Mouse (Mus musculus) erythroblast, adult 5-6 weeks (primary cell): Measurements from ENCODE around the gene Gm20388. TPM values are rescaled to one million over a fixed set of nuclear protein-coding genes. Genes with fewer than 3 reads are reported as not detected.
A peak's percentile ranks its signal among the peaks of the same experiment; 100 is the strongest.

ENCODE experiments used
- ATAC-seq: replicated peaks from 2 replicates; pipeline ENCODE4 v1.8.0; 2016; ENCODE audit warnings: moderate number of reproducible peaks, mild to moderate bottlenecking, moderate TSS enrichment, inconsistent platforms; ENCODE audit not compliant: poor library complexity, low FRiP score, severe bottlenecking
- total RNA-seq, 2 experiments: library from RNA; stranded (forward) in 1 of 2; stranded (reverse) in 1 of 2; fragments of 150-400 nt in 1 of 2; fragments of 200-764, 138-1000 nt in 1 of 2; gene quantifications; 2 replicates each; pipeline versions ENCODE4 v1.2.3 to v1.2.4; 2015 to 2017; ENCODE audit warnings: low replicate concordance in 2 of 2

Gene Gm20388
- total RNA-seq, 2 experiments from 2014 or later: 2.9 to 7.8 TPM

DNA sequence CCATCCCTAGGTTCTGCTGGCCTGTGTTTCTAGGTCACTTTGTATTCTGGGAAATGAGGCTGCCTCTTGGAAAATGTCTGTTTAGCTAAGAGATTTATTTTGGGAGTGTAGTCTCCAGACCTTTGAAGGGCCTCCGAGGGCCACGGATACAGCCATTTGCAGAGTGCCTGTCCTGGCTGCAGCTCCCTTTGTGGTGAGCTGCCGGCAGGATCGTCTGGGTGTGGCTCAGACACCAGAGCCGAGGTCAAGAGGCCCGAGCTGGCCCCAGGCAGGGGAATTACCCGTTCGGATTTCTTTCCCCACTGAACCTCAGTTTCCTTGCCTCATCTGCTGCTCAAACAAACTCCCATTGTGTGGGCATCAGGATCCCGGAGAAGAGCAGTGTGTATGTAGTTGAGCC, 125.5 kb downstream of the Gm20388 start:
- ATAC-seq: no peak

DNA sequence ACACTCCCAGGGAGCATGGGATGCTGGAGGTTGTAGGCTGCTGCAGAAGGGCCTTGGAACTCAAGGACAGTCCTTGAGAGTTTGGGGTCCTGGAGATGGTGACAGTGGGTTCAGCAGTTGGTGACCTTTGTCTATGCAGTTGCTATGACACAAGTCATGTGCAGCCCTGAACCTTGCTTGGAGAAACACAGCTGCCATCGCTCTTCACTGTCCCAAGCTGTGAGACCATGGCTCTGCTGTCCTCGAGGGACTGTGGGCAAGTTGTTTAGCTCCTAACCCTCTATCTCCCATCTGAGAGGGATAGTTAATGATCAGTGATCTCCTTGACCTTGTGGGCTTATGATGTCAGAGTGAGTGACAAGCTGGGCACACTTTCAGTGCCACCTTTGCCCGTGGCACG, 125.9 kb downstream of the Gm20388 start:
- ATAC-seq: no peak

DNA sequence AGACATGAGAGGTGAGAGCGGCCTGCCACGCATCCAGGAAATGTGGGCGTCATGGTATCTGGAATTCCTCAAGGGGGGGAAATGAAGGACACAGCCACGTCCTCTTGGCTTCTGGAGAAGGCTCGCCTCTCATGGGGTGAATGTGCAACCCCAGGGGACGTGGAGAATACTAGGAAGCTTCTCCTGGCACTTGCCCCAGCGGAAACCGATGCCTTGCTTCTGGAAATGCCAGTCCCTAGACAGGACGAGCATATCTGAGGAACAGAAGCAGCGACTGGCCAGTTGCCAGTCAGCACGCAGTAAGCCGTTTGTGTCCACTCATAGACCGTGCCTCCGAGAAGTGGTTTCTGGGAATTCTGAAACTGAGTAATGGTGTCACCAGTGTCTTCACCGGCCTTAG, 126.6 kb downstream of the Gm20388 start:
- no peak for ATAC-seq

DNA sequence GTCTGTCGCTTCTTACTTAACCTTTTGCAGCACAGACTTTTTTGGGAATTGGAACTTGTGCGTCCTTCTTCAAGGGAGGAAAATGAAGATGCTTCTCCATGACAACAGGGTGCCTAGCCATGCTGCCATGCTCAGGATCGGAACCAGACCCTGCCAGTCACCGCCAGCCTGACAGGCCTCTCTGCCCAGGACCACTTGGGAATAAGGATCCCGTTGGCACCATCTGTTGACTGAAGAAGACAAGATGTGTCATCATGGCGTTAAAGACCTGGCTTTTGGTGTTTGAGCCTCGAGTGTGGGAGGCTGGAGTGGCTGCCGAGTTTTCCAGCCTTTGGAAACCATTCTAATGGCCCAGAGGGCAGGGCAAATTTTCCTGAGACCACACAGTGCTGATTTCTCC, 127.0 kb downstream of the Gm20388 start:
- ATAC-seq: no peak

DNA sequence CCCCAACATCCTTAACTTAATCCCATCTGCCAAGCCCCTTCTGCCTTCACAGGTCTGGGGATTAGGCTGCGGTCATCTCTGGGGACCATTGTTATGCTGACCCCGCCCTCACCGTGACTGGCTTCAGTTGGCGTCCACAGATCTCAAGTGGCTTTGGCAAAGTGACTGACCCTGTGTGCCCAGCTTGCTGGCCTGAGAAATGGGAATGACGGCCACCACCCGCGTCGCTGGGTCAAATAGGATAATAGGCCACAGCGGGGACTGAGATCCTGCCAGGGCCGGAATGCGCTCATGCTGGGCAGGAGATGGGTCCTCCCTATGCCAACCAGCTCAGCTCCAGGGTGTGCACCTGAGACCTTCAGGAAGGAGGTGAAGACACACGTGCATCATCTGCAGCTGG, 128.1 kb downstream of the Gm20388 start:
- no peak for ATAC-seq

DNA sequence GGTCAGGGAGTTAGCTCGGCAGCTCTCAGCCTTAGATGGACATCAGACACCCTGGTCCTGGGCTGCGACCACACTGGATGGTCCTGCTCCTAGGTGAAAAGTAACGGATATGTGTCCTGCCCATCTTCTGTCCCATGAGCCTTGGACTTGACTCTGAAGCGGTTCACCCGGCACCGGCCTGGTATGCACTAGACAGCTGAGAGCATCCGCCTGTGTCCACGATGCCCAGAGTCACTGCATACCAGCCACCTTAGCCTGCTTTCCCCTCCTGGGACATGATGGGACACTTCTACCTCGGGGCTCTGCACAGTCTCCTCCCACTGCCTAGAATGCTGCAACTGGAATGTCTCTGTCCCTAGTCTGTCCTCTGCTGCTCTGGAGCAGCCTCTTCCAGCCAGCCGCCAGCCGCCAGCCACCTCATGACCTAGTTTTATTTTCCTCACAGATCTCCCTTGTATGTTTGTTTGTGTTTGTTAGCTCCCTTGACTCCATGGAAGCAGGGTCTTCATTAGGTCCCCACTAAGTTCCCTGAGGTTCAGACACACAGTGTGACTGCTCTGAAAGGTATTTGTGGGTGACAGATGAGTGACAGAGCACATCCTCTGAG, 128.8 kb downstream of the Gm20388 start:
- no peak for ATAC-seq

DNA sequence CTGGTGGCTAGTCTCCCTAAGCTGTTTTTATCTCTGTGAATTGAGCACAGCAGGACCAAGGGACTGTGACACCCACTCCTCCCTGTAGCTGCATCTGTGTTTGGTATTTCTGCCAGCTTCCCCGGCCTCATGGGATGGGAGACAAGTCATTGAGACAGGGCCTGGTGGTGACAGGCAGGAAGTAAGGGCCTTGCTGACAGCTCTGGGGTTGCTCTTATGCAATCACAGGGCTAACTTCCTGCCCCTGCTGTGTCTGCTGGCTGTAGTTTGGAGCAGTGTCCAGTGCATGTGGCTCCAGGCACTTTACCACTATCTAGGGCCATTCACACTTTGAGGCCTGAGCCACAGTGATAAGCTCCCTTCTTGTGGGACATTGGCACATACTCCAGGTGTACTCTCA, 130.2 kb downstream of the Gm20388 start:
- ATAC-seq: no peak

DNA sequence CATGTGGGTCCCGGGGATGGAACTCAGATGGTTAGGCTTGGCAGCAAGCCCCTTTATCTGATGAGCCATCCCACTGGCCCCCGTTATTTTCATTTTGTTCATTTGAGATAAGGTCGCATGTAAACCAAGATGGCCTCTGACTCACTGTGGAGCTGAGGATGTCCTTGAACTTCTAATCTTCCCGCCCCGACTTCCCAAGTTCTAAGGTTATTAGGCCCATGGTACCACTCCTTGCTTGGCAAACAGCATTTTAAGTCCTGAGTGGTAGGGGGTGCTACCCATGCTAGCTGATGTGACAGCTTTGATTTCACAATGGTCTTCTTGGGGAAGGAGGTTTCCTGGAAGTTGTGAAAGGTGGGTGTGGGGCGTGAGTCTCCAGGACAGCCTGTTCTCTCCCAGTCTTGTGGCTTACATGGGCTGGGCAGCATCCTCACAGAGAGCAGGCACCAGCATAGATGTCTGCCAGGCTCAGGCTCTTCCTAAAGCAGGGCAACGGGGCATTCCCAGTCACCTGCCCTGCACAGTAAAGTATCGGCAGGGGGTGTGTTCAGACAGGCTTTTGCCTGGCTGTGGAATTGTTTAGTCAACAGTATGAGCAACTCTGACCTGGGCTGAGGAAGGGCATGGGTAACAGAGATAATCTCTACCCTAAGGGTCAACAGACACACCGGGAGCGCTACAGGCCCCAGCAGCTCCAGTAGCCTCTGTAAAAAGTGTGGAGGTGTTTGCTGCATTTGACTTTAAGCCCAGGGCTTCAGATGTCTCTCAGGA, 132.1 kb downstream of the Gm20388 start:
- ATAC-seq: no peak

DNA sequence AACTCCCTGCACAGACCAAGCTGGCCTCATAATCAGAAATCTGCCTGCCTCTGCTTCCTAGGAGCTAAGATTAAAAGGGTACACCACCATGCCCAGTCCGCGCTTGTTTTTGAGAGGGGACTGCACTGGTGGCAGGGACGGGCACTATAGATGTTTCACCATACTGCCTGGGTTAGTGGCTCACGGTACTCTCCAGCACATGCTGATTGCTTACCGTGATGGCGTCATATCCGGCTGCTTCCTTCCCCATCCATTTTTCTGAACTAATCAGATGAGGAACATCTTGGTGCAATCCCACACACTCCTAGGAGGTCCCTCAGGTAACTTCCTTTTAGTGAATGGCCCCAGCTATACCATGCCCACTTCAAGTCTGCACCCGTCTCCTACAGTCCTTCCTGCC, 134.3 kb downstream of the Gm20388 start:
- no peak for ATAC-seq

DNA sequence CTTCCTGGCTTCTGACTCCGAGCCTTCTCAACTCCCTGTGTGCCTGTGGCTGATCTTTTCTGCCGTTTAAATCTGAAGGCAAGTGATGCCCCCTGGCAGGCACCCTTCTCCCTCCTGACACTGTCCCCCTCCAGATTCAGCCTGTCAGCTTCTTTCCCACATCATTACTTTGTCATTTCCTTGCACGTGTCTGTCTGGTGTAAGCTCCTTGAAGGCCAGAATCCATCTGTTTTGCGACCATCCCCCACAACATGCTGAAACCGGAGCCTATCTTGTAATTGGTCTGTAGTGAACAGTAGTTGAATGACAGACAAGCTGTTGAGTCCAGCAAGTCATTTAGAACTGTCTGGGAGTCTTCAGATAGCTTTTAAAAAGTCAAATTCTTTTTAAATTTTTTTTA, 134.8 kb downstream of the Gm20388 start:
- ATAC-seq: no peak

DNA sequence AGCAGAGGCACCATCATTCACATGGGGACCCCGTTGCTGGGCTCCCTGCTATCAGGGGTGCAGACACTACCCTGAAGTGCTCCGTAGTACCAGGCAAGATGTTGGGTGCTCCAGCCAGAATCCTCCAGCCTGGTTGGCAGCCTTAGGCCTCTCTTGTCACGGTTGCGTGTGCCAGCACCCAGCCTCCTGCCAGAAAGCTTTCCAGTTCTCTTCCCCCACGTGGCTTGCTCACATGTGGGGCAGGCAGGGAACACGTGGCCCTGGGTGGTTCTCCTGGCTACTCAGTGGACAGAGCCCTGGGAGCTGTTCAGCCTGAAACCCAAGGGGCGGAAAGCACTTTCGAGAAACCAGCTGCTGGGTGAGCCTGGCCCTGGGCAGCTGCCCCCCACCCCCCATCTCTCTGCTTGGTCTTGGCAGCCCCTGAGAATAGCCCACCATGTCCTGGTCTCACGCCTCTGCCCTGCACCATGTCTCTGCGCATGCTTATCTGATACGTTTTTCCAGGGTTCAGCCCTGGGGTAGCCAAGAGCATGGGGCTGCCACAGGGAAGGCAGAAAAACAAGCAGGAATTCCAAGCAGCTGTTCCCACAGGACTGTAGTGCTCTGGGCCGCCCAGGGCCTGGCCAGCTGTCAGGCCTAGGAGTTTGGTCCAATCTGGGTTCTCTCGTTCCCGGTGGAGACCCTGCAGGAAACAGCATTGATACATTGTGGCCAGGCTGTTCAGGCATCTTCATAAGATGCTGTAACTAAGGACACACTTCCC, 135.8 kb downstream of the Gm20388 start:
- ATAC-seq: no peak

DNA sequence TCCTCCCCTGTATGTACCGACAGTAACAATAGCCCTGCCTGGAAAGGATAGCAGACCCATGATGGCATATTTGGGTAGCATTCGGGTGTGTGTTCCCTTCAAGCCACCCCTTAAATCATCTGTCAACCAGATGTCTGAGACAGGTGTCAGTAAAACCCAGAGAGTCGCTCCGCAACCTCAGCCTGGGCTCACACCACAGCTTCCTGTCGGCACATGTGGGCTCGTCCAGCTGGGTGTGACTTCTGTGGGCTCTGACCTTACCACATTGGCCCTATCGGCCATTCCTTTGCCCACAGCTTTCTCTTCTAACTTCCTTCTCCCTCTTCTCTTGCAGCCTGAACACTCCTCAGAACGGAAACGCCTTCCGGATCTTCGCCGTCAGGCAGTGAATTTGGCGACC, 139.3 kb downstream of the Gm20388 start:
- ATAC-seq: no peak

DNA sequence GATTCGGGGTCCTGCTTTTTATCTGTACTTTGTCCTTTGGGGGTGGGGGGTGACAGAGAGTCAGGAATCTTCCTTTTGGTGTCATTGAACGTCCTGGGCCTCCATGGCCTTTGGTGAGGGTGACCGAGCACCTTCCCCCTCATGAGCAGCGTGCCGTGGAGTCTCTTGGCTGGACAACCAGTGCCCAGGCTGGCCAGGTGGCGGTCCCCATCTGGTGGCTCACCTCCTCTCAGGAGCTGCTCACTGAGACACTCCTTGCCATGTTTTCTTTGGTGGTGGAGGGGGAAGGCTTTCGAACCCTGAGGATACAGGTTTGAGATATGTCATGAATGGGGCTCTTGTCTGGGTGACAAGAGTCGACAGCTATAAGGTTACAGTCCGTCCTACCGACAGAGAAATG, 139.7 kb downstream of the Gm20388 start:
- ATAC-seq: no peak

DNA sequence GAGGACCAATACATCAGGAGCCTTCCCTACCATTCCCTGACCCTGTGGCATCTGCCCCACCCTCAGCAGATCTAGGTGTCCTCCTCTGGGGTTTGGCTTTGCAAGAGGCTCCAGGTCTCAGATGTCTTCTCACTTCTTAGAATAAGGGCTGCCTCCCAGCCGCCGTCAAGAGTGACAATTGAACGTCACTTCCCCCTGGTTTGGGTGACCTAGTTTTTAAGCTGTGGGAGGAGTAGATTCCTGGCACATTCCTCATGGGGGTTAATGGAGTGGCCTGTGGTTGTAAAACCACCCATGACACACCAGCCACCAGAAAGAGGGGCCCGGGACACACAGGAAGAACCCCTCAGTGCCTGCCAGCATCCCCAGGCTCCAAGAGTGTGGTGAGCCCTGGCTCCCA, 140.4 kb downstream of the Gm20388 start:
- no peak for ATAC-seq

DNA sequence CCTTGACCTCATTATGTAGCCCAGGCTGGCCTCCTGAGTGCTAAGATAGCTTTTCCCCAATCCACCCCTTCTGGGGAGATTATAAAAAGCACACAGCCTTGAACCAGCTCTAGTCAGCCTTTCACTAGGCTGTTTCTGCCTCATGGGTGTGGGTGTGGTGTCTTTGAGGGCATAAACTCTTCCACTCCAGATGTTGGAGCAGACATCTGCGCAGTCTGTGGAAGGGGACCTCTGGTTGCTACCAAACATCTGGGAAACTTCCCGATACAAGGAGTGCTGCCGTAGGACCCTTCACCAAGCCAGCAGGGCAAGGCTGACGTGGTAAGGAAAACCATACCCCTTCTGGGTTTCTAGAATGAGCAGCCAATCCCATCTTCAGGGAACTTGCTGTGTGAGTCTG, 141.3 kb downstream of the Gm20388 start:
- ATAC-seq: no peak

DNA sequence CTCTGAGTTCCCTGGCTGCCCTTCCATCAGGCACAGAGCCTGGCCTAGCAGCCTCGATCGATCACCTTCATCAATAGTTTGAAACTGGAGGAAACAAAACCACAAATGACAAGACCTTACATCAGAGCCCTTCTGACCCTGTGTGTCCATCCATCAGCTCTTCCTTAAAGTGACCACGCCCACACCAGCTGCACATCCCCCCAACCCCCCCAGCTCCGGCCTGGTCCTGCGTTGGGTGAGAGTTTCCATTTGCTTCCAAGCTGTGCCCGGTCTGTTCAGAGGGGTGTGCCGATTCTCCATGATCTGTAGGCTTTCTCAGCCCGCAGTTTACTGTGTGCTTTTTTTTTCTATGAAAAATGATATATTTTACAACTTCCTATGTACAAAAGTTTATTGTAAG, 141.7 kb downstream of the Gm20388 start:
- ATAC-seq: no peak

DNA sequence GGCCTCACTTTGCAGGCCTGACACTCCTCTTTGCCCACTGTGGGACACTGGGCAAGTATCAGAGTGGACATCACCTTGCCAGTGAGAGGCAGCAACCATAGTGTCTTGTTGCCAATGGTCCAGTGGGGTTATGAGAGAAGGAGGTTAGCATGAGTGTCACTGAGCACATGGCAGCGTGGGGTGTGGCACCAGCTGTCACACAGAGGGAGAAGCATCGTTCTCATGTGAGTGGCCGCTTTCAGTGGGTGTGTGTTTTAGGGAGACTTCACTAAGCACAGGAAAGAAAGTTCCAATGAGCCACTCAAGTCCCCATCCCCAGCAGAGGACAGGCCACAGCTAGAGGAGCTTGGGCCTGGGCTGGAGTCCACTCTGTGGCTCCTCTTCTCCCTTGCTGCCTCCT, 144.2 kb downstream of the Gm20388 start:
- no peak for ATAC-seq

DNA sequence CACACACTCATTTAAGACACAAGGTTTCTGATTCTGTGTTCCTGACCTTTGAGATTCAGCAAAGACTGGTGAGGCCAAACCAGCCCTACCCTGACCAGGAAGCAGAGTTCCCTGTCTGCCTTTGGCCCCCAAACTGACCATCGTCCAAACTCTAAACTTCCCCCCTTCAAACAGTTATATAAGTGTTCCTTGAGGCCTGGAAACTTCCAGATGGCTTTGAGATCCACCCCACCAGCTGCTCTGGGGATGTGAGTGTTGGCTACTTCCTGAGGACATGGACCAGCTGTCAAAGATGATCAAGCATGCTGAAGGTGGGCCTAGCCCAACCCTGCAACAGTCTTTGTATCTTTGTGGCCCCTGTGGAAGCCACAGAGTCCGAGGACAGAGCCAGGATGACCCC, 146.4 kb downstream of the Gm20388 start:
- ATAC-seq: no peak

DNA sequence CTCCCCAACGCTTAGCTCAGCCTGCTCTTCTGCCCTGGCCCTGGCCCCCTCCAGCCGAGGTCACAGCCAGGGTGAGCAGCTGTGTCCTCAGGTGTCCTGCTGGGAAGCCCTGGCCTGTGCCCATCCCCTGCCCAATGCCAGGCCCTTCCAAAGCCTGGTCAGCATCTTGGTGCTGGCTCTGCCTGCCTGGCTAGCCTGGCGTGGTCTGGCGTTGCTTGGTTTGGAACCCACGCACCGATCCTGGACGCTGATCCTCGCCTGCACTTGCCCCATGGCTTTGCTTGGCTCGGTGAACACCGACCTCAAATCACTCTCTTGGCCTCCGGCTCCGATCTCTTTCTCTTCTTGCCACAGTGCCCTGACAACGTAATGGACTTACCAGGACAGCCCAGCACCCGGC, 152.1 kb downstream of the Gm20388 start:
- ATAC-seq: 0 out of 2 replicates have a peak, but pooled peaks have one; percentile 10

DNA sequence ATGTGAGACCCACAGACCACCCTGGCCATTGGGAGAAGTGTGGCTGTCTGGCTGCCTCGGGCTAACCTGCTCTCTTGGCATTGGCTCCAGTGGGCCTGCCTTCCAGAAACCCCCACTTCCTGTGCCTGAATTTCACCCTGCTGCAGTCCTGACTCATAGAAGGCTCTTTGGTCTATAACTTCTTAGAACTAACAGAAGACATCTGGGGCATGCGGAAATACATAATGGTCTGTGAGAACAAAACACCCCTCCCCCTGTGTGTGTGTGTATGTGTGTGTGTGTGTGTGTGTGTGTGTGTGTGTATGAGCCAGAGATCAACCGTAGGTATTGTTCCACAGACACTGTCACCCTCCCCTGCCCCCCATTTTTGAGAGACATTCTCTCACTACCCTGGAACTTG, 152.7 kb downstream of the Gm20388 start:
- ATAC-seq: no peak

DNA sequence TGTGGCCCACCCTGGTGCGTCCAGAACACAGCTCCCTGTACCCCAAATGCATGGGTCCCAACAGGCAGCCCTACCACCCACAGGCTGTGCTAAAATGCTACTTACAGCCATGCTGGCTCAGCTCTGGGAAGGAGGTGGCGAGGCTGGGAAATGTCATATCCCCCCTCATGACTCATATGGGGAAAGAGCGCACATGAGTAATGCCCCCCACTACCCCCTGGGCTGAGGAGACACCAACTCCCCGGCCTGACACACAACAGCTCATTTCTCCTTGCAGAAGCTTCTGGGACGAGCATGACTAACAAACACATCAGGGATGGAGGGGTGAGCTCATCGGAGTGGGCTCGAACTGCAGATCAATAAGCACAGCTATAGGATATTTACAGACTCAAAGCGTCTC, 155.0 kb downstream of the Gm20388 start:
- ATAC-seq: no peak
